Mouse (Mus musculus) stomach, embryonic 14.5 days (tissue): ENCODE measurements around the gene Fam19a4. TPM values are rescaled to one million over a fixed set of nuclear protein-coding genes. Genes with fewer than 3 reads are reported as not detected.
"Not testable (repeated sequence)": the region's sequence is repeated elsewhere in the genome, so short reads cannot be mapped to it uniquely, and the experiment has no call there.

Experiments used
- ATAC-seq: fragments of 200-750 bp; cut with Nextera tagmentation; 2 replicates; pipeline ENCODE4 v1.8.0; 2017; ENCODE audit warnings: low read depth, moderate TSS enrichment; ENCODE audit not compliant: insufficient number of reproducible peaks, insufficient read depth, low FRiP score
- H3K27ac ChIP-seq: fragments of 300-500 bp; sonication (generic); 2 replicates; pipeline ENCODE4 v1.5.1; 2014; ENCODE audit warnings: mild to moderate bottlenecking, low read length, moderate library complexity, mixed read lengths
- H3K27me3 ChIP-seq: fragments of 300-500 bp; sonication (generic); 2 replicates; pipeline ENCODE4 v1.6.1; 2014; ENCODE audit warnings: low read length, control low read depth, mixed read lengths; ENCODE audit not compliant: control insufficient read depth, insufficient read depth
- H3K36me3 ChIP-seq: fragments of 300-500 bp; sonication (generic); 2 replicates; pipeline ENCODE4 v1.6.1; 2014; ENCODE audit warnings: mild to moderate bottlenecking, control low read depth, low read length, moderate library complexity, mixed read lengths; ENCODE audit not compliant: control insufficient read depth, insufficient read depth
- H3K4me1 ChIP-seq: fragments of 300-500 bp; sonication (generic); 2 replicates; pipeline ENCODE4 v1.6.1; 2014; ENCODE audit warnings: low read length, control low read depth, mixed read lengths; ENCODE audit not compliant: control insufficient read depth, insufficient read depth
- H3K4me2 ChIP-seq: fragments of 300-500 bp; sonication (generic); replicated peaks from 2 replicates; pipeline ENCODE4 v1.6.1; 2014; ENCODE audit warnings: low read depth, low read length, control low read depth
- H3K4me3 ChIP-seq: fragments of 300-500 bp; sonication (generic); 2 replicates; pipeline ENCODE4 v1.5.1; 2014; ENCODE audit warnings: low read depth, low read length, control low read depth
- H3K9ac ChIP-seq: fragments of 300-500 bp; sonication (generic); replicated peaks from 2 replicates; pipeline ENCODE4 v1.6.1; 2014; ENCODE audit warnings: low read depth, mild to moderate bottlenecking, control low read depth, low read length, moderate library complexity, mixed read lengths
- H3K9me3 ChIP-seq: fragments of 300-500 bp; sonication (generic); 2 replicates; pipeline ENCODE4 v1.6.1; 2016; ENCODE audit warnings: low read depth, low read length, control low read depth; ENCODE audit not compliant: control insufficient read depth
- WGBS: fragments of 180-500 bp; shearing (Covaris S2); extraction: QIAGEN DNeasy Blood & Tissue Kit; methylation state at CpG from one replicate; pipeline ENCODE4 v1.1.7; 2014; 5-methylcytosine and 5-hydroxymethylcytosine counted together
- polyA plus RNA-seq: library from polyadenylated mRNA; unstranded; fragments of >200 nt; fragmentation: Nextera tagmentation; extraction: Ambion mirVana; gene quantifications from 2 replicates; pipeline ENCODE4 v1.2.1, GENCODE M21; 2014

Fam19a4 gene
- polyA plus RNA-seq, 1 experiment from 2014 or later, result 0.29 TPM

GRCm38 (mm10) chr6:97006513-97007094 lies 53.6 kb downstream of the Fam19a4 start:
- no peak overlapping the region for H3K4me3 ChIP-seq

GRCm38 (mm10) chr6:97005038-97005437 lies 55.2 kb downstream of the Fam19a4 start:
- Histone ChIP-seq H3K36me3 (no peaks in the 10 kb centered on the region), H3K4me1 (no peaks in the 10 kb centered on the region), H3K27ac (no peak overlapping the region), H3K9me3 (no peaks in the 10 kb centered on the region), H3K9ac (no peak overlapping the region), H3K27me3 (no peaks in the 10 kb centered on the region), H3K4me2 (no peak overlapping the region), H3K4me3 (no peak overlapping the region)
- 17% methylated on average over 11 of the region's 11 CpGs for WGBS
- ATAC-seq, result no peak

More at GRCm38 (mm10) chr6:97006513-97007094, 53.6 kb downstream of the Fam19a4 start:
- no peak overlapping the region for H3K9ac ChIP-seq
- WGBS, result 42% methylated on average over 8 of the region's 8 CpGs
- H3K36me3 ChIP-seq, result no peaks in the 10 kb centered on the region
- no peaks in the 10 kb centered on the region for H3K9me3 ChIP-seq
- H3K27ac ChIP-seq, result no peak overlapping the region
- ATAC-seq, result no peak
- H3K4me2 ChIP-seq, result no peak overlapping the region
- H3K27me3 ChIP-seq, result no peaks in the 10 kb centered on the region
- no peaks in the 10 kb centered on the region for H3K4me1 ChIP-seq

- Histone ChIP-seq H3K27ac (no peak overlapping the region), H3K9me3 (no peaks in the 10 kb centered on the region), H3K4me3 (no peak overlapping the region), H3K4me2 (no peak overlapping the region), H3K36me3 (no peaks in the 10 kb centered on the region), H3K27me3 (no peaks in the 10 kb centered on the region), H3K9ac (no peak overlapping the region), H3K4me1 (no peaks in the 10 kb centered on the region)
- ATAC-seq, result no peak
- 91% methylated on average over 7 of the region's 7 CpGs for WGBS
Observed at GRCm38 (mm10) chr6:96995556-96996159, 64.6 kb downstream of the Fam19a4 start.

GRCm38 (mm10) chr6:96991741-96992140 lies 68.5 kb downstream of the Fam19a4 start:
- no peak overlapping the region for H3K4me2 ChIP-seq
- no peak for ATAC-seq

GRCm38 (mm10) chr6:96977537-96977936 lies 82.7 kb downstream of the Fam19a4 start:
- ATAC-seq, result no peak
- H3K27ac ChIP-seq, result no peak overlapping the region
- H3K4me2 ChIP-seq, result no peak overlapping the region
- no peaks in the 10 kb centered on the region for H3K36me3 ChIP-seq
- no peak overlapping the region for H3K9ac ChIP-seq
- WGBS, result 68% methylated on average over 1 of the region's 1 CpGs
- H3K9me3 ChIP-seq, result no peaks in the 10 kb centered on the region
- H3K27me3 ChIP-seq, result no peaks in the 10 kb centered on the region
- no peaks in the 10 kb centered on the region for H3K4me1 ChIP-seq
- H3K4me3 ChIP-seq, result no peak overlapping the region

More at GRCm38 (mm10) chr6:96991741-96992140, 68.5 kb downstream of the Fam19a4 start:
- no peak overlapping the region for H3K4me3 ChIP-seq
- no peaks in the 10 kb centered on the region for H3K9me3 ChIP-seq
- no peaks in the 10 kb centered on the region for H3K27me3 ChIP-seq
- H3K27ac ChIP-seq, result no peak overlapping the region
- H3K9ac ChIP-seq, result no peak overlapping the region
- H3K4me1 ChIP-seq, result no peaks in the 10 kb centered on the region
- WGBS, result 82% methylated on average over 1 of the region's 1 CpGs
- no peaks in the 10 kb centered on the region for H3K36me3 ChIP-seq

GRCm38 (mm10) chr6:96944796-96945195 lies 115.4 kb downstream of the Fam19a4 start:
- no peaks in the 10 kb centered on the region for H3K36me3 ChIP-seq
- H3K27me3 ChIP-seq, result no peaks in the 10 kb centered on the region
- no peaks in the 10 kb centered on the region for H3K9me3 ChIP-seq
- no peak overlapping the region for H3K4me3 ChIP-seq
- WGBS, result 19% methylated on average over 2 of the region's 2 CpGs
- ATAC-seq, result no peak
- H3K27ac ChIP-seq, result no peak overlapping the region
- no peak overlapping the region for H3K9ac ChIP-seq
- H3K4me1 ChIP-seq, result no peaks in the 10 kb centered on the region
- no peak overlapping the region for H3K4me2 ChIP-seq

GRCm38 (mm10) chr6:96935776-96936175 lies 124.4 kb downstream of the Fam19a4 start:
- H3K27ac ChIP-seq, result no peak overlapping the region
- H3K4me2 ChIP-seq, result no peak overlapping the region
- H3K4me1 ChIP-seq, result no peaks in the 10 kb centered on the region
- no peaks in the 10 kb centered on the region for H3K27me3 ChIP-seq
- no peak overlapping the region for H3K4me3 ChIP-seq
- no peak for ATAC-seq
- 75% methylated on average over 1 of the region's 1 CpGs for WGBS
- H3K36me3 ChIP-seq, result no peaks in the 10 kb centered on the region
- H3K9me3 ChIP-seq, result no peaks in the 10 kb centered on the region
- H3K9ac ChIP-seq, result no peak overlapping the region

GRCm38 (mm10) chr6:96909061-96909480 lies 151.1 kb downstream of the Fam19a4 start:
- Histone ChIP-seq H3K4me2 (no peak overlapping the region), H3K4me3 (no peak overlapping the region), H3K9ac (no peak overlapping the region), H3K4me1 (no peaks in the 10 kb centered on the region), H3K9me3 (no peaks in the 10 kb centered on the region), H3K27ac (no peak overlapping the region), H3K36me3 (no peaks in the 10 kb centered on the region), H3K27me3 (no peaks in the 10 kb centered on the region)
- no peak for ATAC-seq
- WGBS, result 34% methylated on average over 8 of the region's 8 CpGs

GRCm38 (mm10) chr6:96877105-96877504 lies 183.1 kb downstream of the Fam19a4 start:
- H3K27me3 ChIP-seq, H3K4me3 ChIP-seq, H3K36me3 ChIP-seq, H3K4me2 ChIP-seq, H3K9ac ChIP-seq, H3K27ac ChIP-seq, ATAC-seq, H3K4me1 ChIP-seq, H3K9me3 ChIP-seq: not testable (repeated sequence)
- WGBS, result 93% methylated on average over 17 of the region's 18 CpGs
